Mouse (Mus musculus): ENCODE measurements at regions not wholly inside any gene's neighbourhood (a gene's known extent, or its start where the extent isn't known, plus 50 kb on each side); places are given as distances from the start of the nearest gene placed in this dataset.
A peak's percentile ranks its signal among the peaks of the same experiment; 100 is the strongest.

GRCm38 (mm10) chr4:54045258-54046029 is 219.6 kb downstream of the Tmem38b start:
- no peak for DNase-seq (ENCODE audit: low read depth)

GRCm38 (mm10) chr4:54064331-54064730 is 238.5 kb downstream of the Tmem38b start:
- DNase-seq (ENCODE audit: low read depth), result no peak

- no peak for DNase-seq (ENCODE audit: low read depth)
Observed at GRCm38 (mm10) chr4:54071951-54072350, 246.1 kb downstream of the Tmem38b start.

GRCm38 (mm10) chr4:54072482-54072881 is 246.6 kb downstream of the Tmem38b start:
- no peak for DNase-seq (ENCODE audit: low read depth)

- no peak for DNase-seq (ENCODE audit: low read depth)
Observed at GRCm38 (mm10) chr4:54072932-54073331, 247.1 kb downstream of the Tmem38b start.

GRCm38 (mm10) chr4:54073483-54073882 is 247.6 kb downstream of the Tmem38b start:
- DNase-seq (ENCODE audit: low read depth), result no peak

- no peak for DNase-seq (ENCODE audit: low read depth)
Observed at GRCm38 (mm10) chr4:54074226-54074625, 248.4 kb downstream of the Tmem38b start.

GRCm38 (mm10) chr4:54080526-54080925 is 254.7 kb downstream of the Tmem38b start:
- no peak for DNase-seq (ENCODE audit: low read depth)

GRCm38 (mm10) chr4:54081411-54081810 is 255.6 kb downstream of the Tmem38b start:
- no peak for DNase-seq (ENCODE audit: low read depth)

- DNase-seq (ENCODE audit: low read depth), result no peak
Observed at GRCm38 (mm10) chr4:54084747-54085146, 258.9 kb downstream of the Tmem38b start.

- no peak for DNase-seq (ENCODE audit: low read depth)
Observed at GRCm38 (mm10) chr4:54094285-54094997, 268.6 kb downstream of the Tmem38b start.

GRCm38 (mm10) chr4:54095200-54095930 is 269.5 kb downstream of the Tmem38b start:
- no peak for DNase-seq (ENCODE audit: low read depth)

- no peak for DNase-seq (ENCODE audit: low read depth)
Observed at GRCm38 (mm10) chr4:54097543-54097942, 271.7 kb downstream of the Tmem38b start.

- no peak for DNase-seq (ENCODE audit: low read depth)
Observed at GRCm38 (mm10) chr4:54100282-54100681, 274.4 kb downstream of the Tmem38b start.

GRCm38 (mm10) chr4:54106976-54107375 is 281.1 kb downstream of the Tmem38b start:
- no peak for DNase-seq (ENCODE audit: low read depth)

- no peak for DNase-seq (ENCODE audit: low read depth)
Observed at GRCm38 (mm10) chr4:54116310-54116709, 290.5 kb downstream of the Tmem38b start.

- no peak for DNase-seq (ENCODE audit: low read depth)
Observed at GRCm38 (mm10) chr4:54118179-54118846, 292.5 kb downstream of the Tmem38b start.

- peak; percentile 5 for DNase-seq (ENCODE audit: low read depth)
Observed at GRCm38 (mm10) chr4:54128717-54129698, 303.2 kb downstream of the Tmem38b start.

GRCm38 (mm10) chr4:54156146-54156545 is 330.3 kb downstream of the Tmem38b start:
- no peak for DNase-seq (ENCODE audit: low read depth)

GRCm38 (mm10) chr4:54161337-54161993 is 335.6 kb downstream of the Tmem38b start:
- no peak for DNase-seq (ENCODE audit: low read depth)
